Mouse (Mus musculus) heart, postnatal 10 days (tissue): ENCODE measurements at regions not wholly inside any gene's neighbourhood (a gene's known extent, or its start where the extent isn't known, plus 50 kb on each side); places are given as distances from the start of the nearest gene placed in this dataset.
"Not testable (repeated sequence)": the region's sequence is repeated elsewhere in the genome, so short reads cannot be mapped to it uniquely, and the experiment has no call there.

Source experiments
- DNase-seq, 2 experiments: peaks; one replicate each; pipeline ENCODE4 v3.0.0; 2021
- intact Hi-C: fragments of 180-260 bp; cut with DNase I; formaldehyde crosslinking; loops from one replicate; pipeline ENCODE4 v1.15.1; 2025

DNA sequence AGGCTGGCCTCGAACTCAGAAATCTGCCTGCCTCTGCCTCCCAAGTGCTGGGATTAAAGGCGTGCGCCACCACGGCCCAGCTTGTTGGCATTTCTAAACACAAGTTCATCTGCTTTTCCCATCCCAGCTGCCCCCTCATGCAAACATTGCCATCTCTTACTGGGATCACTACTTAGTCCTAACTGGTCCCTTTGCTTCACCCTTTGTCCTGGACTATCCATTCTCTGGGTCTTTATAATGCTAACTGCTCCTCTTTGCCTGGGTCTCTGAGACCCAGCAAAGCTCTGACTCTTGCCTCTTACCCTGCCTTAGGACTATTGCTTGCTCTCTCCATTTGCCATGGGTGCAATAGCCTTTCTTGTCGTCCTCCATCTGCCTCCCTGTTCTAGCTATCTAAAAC is 103.7 kb downstream of the Dad1 start:
- intact Hi-C loops: loop anchor here (5.0 kb wide), 2 partner anchors 43 to 268 kb away; no protein-coding TSS in a partner anchor
- DNase-seq: no peak

DNA sequence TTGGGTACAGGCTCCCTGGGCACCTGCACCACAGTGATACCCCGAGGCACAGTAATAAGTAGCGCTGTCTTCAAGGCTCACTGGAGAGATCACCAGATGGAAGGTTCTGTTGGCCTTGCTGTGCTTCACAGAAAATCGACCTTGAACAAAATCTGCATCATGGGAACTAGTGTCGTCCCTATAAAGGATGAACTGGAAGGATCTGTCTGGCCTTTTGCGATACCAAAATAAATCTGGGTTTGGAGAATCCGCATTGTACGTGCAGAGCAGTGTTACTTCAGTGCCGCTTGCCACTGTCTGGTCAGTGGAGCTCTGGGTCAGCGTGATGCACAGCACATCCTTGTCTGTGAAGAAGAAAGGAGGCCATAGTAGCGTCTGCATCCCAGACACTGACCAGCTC is 105.3 kb downstream of the Dad1 start:
- intact Hi-C loops: no loop called here

DNA sequence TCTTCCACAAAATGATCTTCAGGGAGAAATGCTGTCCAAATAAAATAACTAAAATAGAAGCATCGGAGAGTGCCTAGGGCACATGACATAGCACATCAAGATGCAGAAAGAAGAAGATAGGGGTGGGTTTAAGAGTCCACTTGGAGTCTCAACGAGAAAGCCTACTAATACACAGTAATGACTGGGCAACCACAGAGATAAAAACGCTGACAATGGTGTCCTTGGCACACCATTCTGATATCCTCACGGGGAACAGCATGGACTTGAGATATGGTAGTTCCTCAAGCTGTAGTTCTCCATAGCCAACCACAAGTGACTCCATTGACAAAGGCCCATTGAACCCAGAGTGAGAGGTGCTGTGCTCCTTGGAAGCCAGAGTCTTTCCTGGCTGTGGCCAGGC is 105.8 kb downstream of the Dad1 start:
- intact Hi-C loops: no loop called here
- DNase-seq: no peak

More for the DNA sequence above, 105.3 kb downstream of the Dad1 start:
- DNase-seq: no peak

DNA sequence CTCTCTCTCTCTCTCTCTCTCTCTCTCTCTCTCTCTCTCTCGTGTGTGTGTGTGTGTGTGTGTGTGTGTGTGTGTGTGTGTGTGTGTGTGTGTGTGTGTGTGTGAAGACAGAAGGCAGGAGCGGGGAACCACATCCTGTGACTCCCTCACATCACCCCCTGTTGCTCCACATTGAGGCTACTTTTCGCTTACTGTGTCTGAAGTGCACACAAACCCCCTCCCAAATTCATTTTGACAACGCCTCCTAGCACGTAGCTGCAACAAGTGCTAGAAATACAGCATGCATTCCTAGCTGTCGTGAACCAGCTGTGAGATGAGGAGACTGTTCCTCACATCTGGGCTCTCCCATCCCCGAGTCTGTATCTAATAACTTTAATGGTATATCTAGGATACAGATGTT is 106.4 kb downstream of the Dad1 start:
- intact Hi-C loops: no loop called here
- no peak for DNase-seq

DNA sequence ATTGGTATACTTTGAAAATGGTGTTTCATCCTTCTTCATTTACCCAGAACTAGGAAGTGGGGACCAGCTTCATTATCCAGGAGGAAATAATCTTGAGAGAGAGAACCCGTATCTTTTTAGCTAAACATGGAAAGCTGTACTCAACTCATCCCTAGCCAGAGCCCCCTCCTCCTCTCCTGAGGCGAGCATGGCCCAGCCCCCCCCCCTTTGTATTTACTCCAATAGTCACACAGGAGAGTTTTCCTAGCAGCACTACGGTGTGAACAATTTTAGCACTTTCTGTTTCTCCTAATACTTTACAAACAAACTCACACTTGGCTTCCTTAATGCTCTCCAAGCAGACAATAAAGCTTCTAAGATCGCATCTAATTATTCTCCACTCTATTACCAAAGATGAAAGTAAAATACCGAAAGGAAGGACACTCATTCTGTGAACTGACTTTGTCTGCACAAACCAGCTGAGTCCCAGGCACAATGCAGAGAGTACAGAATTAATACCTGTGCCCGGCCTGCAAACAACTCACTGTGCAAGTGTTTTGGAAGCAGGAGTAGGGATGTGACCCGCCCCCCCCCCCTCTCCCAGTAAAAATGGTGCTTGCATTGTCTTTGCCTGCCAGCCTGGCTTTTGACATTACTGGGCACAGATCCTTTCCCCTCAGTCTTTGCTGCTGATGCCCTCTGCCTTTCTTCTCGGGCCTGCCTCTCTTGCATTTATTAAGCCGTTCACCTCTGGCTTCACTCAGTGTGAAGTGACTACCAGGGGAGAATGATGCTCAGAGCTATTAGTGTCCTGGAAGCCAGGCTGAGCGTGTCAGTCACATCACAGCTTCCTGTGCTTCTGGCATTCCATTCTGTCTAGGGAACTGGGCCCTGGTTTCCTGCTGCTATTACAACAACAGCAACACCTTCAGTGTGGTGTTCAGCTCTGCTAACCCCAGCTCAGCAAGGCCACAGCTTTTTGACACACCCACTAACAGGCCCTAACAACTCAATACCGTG is 107.9 kb downstream of the Dad1 start:
- intact Hi-C loops: no loop called here
- DNase-seq: no peak

DNA sequence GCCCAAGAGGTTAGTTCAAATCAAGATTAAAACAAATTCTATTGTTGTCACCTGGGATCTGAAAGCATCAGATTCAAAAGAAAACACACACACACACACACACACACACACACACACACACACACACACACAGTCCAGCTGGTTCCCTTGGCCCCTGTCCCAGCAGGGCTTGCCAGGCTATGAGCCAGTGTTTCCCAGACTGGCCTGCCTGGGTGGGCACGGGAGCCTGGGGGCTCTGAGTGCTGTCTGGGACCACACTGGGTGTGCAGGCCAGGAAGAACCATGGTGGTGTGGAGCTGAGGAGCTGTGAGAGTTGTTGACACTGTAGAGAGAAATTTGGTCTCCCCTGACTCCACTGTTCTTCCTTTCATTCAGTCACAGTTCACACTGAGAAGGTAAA is 110.1 kb downstream of the Dad1 start:
- DNase-seq: no peak
- intact Hi-C loops: no loop called here

DNA sequence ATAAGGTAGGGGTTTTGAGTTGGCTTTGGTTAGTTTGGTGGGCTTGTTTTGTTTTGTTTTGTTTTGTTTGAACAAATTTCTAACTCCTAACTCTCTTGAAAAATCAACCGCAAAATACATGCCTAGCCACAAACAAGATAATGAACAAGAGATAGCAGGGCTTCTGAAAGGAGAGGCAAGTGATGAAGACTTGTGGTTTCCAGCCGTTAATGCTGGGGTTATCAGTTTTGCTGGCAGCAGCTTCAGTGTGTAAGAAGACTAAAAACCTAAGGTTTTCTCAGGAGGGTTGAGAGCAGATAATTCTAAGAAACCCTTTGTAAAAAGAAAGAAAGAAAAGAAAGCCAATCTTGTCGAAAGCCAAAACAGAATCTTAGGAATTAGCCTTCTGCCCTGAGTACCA is 115.6 kb downstream of the Dad1 start:
- intact Hi-C loops: no loop called here
- no peak for DNase-seq

DNA sequence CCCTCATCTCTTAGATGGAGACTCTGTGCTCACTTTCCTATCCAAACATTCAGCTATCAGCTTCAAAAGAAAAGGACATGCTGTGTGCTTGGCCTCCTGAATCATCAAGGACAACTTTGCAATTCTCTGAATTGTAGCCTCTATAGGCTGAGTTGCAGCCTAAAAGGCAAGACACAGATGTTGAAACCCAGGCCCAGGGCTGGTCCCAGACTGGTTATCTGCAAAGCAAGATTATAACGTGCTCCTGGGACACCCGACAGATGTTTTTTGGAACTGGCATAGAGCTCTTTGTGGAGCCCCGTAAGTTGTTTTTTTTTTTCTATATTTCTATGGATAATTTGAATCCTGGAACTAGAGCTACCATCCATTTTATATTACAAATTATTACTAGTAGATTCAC is 117.4 kb downstream of the Dad1 start:
- intact Hi-C loops: no loop called here
- no peak for DNase-seq

DNA sequence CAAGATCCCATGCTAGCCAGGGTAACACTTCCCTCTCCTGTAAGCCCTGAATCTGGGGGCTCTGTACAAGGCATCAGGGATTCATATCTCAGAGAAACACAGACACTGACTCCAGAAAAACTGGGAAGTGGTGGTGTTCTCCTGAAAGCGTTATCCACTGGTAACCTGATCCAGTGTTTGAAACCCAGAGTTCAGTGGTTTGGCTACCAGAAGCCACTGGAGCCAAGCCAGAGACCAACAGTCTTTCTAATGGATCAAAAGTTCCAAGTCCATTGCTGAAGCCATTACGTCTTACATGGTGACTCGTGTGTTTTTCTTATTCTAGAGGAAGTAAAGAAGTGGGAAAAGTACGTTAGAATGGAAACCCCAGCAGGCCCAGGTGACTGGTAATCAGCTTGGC is 125.6 kb downstream of the Dad1 start:
- intact Hi-C loops: no loop called here
- no peak for DNase-seq

DNA sequence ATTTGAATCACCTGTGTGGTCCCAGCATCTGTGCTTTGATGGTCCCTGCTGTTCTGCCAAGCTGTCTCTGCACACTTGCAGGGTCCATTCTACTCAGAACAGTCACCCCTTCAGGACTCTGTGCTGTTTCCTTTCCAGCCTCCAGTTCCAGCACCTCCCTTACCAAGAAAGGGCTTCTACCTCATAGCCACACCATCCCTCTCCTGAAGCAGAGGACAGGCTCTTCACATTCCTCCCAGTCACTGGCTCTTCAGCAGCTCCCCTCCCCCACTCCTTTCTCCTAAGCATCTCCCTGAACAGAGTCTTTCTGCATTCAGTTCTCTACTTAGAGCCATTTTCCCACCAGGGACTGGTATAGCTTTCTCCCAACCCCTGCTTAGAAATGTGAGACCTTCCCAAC is 128.4 kb downstream of the Dad1 start:
- no peak for DNase-seq
- intact Hi-C loops: no loop called here

DNA sequence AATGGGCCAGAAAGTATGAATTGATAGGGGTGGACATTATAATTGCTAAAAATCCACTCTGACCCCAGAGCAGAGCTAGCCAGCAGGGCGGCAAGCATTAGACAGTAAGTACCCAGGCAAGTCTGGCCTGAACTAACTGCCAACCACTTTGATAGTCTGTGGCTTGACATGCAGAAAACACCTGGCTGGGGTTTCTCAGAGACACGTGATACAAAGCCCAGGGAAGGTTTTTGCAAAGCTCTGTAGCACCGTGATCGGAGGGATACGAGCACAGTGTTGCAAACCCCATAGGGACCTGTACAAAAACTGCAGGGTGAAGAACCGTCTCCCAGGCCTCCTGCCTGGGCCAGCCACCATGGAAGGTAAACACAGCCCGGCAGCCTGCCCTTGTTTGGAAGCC is 131.9 kb downstream of the Dad1 start:
- intact Hi-C loops: no loop called here
- DNase-seq: no peak

DNA sequence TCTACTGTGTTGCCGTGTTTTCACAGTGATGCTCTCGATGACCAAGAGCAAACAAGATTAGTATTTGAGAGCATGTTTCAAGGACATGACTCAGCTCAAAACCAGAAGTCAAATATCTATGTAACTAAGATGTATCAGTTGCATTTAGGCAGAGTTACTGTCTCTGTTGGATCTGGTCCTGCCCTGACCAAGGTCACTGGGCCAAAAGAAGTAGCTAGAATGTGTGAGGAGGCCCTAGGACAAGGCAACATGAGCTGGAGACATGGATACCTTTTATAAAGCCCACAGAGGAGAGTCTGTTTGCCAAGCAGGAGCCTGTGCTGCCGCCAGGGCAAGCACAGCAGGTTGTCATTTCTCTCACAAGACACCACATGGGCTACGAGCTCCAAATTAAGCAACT is 132.6 kb downstream of the Dad1 start:
- intact Hi-C loops: no loop called here
- no peak for DNase-seq

DNA sequence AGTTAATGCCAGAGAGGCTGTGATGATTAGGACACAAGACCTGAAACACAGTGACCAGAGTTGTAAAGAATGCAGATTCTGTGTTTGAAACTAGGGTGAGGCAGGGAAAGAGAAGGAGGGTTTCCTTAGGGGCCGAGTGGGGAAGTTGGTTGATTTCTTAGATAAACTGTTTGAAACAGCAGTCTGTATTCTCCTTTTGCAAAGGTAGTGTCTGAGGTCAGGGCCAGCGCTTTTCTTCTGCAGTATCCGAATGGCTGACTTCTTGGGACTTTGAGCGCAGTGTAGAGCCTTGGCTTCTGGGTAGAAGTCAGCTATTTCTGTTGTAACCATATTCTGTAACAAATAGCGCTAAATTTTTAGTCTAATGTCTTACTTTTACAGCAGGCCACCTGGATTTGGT is 133.7 kb downstream of the Dad1 start:
- DNase-seq: no peak
- intact Hi-C loops: no loop called here

DNA sequence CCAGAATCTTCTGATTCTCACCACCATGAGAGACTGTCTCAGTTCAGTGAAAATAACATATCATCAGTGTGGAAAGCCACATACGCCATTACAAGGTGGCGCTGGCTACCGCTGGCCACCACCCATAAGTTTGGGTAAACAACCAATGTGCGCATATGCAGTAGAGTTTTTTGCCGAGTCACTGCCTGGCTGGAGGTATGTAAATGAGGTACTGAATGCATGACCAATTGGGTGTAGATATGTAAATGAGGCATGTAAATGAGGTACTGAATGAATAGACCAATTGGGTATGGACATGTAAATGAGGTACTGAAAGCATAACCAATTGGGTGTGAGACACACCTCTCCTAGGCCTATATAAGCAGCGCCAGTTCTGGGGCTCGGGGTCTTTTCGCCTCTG is 136.3 kb downstream of the Dad1 start:
- intact Hi-C loops: loop anchor here (2.0 kb wide), 1 partner anchor 17 kb away; no protein-coding TSS in a partner anchor
- DNase-seq: not testable (repeated sequence)

DNA sequence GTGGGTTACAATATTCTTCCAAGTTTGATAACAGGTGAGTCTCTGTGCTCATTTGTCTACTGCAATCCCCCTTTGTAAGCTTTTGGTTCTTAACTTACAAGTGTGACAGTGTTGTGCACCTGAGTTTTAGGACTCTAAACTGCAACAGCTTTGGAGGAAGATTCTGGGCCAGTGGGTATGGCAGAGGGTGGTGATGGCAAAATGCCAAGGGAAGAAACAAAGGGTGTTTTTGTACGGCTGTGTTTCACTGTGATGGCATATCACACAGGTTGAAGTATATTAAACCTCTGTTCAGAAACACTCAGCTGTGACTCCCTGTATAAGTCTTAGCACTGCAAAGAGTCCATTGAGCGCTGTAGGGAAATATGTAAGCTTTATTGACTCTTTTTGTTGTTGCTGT is 140.7 kb downstream of the Dad1 start:
- DNase-seq: no peak
- intact Hi-C loops: no loop called here

DNA sequence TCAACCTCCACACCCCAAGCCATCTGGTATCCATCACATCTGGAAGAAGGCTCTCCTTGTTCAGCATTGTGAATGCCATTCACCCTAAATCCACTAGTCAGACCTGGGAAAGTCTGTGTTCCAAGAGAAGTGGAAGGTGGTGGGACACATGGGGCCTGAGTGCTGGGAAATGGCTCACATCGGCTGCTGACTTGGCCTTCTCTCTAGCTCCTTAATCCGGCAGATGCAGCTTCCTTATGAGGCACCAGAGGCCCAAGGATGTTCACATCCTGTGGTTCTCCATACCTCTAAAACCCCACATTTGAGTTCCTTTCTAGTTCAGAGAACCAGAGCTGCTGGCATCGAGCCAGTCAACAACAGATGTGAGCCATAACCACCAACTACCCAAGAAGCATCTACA is 142.9 kb downstream of the Dad1 start:
- intact Hi-C loops: no loop called here
- no peak for DNase-seq

DNA sequence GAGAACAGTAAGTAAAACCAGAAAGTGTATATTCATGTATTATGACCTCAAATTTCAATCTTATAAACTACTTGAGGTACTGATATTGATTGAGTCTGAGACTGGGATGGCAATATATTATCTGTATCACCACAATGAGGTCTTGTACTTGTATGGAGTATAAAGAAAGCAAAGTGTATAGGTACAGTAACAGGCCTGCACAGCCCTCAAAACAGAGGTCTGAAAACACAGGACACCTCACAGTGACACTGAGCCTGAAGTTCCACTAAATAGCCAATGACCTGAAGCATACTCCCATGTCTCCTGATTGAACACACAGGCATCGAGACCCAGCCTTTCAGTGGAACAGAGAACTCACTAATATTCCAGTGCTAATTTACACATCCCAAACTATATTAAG is 144.8 kb downstream of the Dad1 start:
- intact Hi-C loops: loop anchor here (5.0 kb wide), 1 partner anchor 43 kb away; no protein-coding TSS in a partner anchor

DNA sequence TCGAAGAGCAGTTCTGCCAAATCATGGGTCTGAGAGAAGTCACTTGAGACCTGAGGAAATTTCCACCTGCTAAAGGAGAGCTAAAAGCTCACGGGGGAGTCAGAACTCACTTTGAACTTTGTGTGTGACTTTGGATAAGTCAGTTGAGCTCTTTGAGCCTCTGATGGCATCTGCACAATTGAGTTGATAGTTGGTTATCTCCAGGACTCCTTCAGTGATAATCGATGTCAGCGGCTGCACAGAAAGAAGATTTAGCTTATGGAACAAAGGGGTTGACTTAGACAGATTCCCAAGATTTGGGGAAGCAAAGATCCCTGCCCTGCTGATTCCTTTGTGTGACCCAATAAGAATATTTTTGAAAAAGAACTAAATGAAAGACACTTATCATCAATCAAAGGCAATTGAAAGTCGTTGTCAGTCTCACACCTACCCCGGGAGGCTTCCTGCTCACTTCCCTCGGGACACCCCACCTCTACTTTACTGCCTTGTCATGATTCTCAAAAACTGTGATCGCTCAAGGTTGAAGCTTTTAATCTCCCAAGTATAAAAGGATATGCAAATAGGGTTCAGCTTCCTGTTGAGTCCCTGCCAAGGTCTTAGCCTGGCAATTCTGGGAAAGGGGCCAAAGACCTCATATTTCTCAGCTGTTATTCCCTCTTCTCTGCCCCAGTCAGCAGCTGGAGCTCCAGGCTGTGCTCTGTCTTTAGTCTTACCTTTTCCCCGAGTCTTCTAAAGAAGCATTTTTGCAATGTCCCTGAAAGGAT is 145.4 kb downstream of the Dad1 start:
- intact Hi-C loops: loop anchor here (5.0 kb wide), 1 partner anchor 44 kb away; no protein-coding TSS in a partner anchor

More for the DNA sequence above, 144.8 kb downstream of the Dad1 start:
- no peak for DNase-seq

DNA sequence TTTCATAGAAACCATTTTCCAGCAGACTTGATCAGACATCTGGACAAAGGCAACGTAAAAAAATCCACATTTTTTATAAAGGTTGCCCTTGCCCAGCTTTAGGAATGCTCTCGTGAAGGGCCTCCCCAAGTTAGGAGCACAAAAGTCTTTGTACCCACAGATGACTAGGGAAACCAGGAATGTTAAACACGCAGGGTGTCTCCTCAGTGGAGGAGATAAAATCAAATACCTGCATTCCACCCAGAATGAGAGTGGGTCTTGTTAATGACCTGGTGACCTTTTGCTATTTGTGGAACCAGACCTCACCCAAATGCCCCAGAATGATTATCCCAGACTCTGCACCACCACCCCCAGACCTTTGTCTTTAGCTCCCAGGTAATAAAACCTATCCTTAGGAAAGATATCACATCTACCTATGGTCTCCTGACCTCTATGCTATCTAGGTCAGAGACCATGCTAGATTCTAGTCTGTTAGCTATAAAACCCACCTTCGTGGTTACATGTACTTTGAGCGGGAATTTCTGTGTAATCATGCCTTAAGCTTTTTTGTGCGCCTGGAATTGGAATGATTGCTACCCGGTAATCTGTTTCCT is 146.6 kb downstream of the Dad1 start:
- intact Hi-C loops: loop anchor here (5.0 kb wide), 1 partner anchor 45 kb away; no protein-coding TSS in a partner anchor

More for the DNA sequence above, 145.4 kb downstream of the Dad1 start:
- peak; percentile 68 to 75 for DNase-seq

DNA sequence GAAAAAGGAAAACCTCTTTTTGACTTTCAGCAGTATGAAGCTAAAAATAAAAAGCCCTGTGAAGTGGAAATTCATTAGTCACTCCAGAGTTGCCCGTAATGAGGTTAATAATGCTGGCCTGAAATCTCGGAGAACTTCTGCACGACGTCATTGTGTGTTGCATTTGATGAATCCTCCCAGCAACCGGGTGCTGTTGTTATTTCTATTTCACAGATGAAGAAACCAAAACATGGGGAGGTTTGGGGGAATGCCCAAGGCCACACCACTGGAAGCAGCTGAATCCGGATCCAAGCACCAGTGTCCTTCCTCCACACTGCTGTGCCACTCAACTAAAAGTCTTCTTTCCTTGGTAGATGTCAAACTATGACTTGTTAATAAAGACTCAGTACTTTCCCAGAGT is 149.7 kb downstream of the Dad1 start:
- peak in 1 of 2 experiments; percentile 37 for DNase-seq
- intact Hi-C loops: no loop called here

More for the DNA sequence above, 146.6 kb downstream of the Dad1 start:
- no peak for DNase-seq

DNA sequence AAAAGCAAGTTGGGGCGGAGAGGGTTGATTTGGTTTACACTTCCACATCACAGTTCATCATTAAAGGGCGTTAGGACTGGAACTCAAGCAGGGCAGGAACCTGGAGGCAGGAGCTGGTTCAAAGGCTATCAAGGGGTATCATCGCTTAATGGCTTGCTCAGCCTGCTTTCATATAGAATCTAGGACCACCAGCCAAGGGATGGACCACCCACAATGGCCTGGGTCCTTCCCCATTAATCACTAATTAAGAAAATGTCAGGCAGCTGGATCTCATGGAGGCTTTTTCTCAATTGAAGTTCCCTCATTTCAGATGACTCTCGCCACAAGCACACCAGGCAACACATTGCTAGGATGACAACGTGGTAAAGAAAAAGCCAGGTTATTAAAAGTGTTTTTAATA is 150.4 kb downstream of the Dad1 start:
- DNase-seq: no peak
- intact Hi-C loops: no loop called here
